Mouse (Mus musculus): ENCODE measurements around the gene 1700003H04Rik. TPM values are rescaled to one million over a fixed set of nuclear protein-coding genes. Genes with fewer than 3 reads are reported as not detected.

1700003H04Rik gene
- not detected in 2 replicates for polyA plus RNA-seq (2016; fragmentation: Nextera tagmentation; extraction: Ambion mirVana)

DNA sequence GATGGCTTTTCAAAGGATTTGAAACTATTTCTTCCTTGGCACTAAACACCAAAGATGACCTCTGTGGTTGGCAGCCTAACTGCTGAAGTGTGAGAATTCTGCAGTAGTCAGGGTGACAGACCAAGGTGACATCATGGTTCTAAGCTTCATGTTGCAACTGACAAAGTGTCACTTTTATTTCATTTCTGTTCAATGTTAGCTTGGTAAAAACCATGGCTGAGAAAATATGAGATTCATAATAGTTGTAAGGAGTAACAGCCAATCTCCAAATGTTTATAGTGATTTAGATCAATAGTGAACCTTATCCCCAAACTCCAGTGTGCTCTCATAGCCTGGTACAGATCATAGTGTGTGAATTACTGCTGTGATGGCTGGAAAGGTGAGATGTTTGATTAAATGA is at the start of gene 1700003H04Rik:
Gene 1700003H04Rik (minus strand): TSS at position 101 of the 400 bp plus-strand sequence.
- Histone ChIP-seq H3K4me3 (no peak within 1 kb of the TSS), H3K4me1 (no peaks in the 10 kb centered on the region)

DNA sequence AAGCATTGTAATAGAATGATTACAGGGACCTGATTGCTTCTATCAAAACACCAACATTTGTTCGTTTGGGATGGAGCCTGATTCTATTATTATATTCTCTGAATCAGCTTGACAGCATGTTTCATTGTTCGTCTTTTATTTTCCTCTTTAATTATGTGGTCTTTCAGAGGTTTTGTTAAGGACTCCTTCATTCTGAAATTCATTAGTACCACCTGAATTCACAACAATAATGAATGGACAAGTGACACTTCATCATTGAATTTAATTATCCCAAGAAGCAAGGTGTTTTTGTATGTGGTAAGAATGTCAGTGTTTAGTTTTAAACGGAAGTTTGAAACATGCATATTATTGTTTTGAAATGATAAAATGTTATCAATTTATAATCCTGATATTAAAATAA is 42.1 kb upstream of the 1700003H04Rik start:
- 79% methylated on average over 3 of the region's 3 CpGs for WGBS
- Histone ChIP-seq H3K27ac (no peak overlapping the region), H3K9me3 (replicated peaks) (no peaks in the 10 kb centered on the region), H3K27me3 (ENCODE audit: low read depth, poor library complexity, severe bottlenecking) (no peaks in the 10 kb centered on the region), H3K4me3 (no peak overlapping the region), H3K4me1 (no peaks in the 10 kb centered on the region), H3K36me3 (no peaks in the 10 kb centered on the region)
- DNase-seq (ENCODE audit: low spot score), result no peak

More for the DNA sequence above, at the start of gene 1700003H04Rik:
- Histone ChIP-seq H3K27ac (no peak within 1 kb of the TSS), H3K9me3 (replicated peaks) (no peaks in the 10 kb centered on the region), H3K36me3 (no peaks in the 10 kb centered on the region), H3K27me3 (ENCODE audit: low read depth, poor library complexity, severe bottlenecking) (no peaks in the 10 kb centered on the region)
- no peak for DNase-seq (ENCODE audit: low spot score)

- Histone ChIP-seq H3K36me3 (no peaks in the 10 kb centered on the region), H3K27me3 (ENCODE audit: low read depth, poor library complexity, severe bottlenecking) (no peaks in the 10 kb centered on the region), H3K4me3 (no peak overlapping the region), H3K9me3 (replicated peaks) (no peaks in the 10 kb centered on the region), H3K27ac (no peak overlapping the region), H3K4me1 (no peaks in the 10 kb centered on the region)
- 80% methylated on average over 1 of the region's 1 CpGs for WGBS
- no peak for DNase-seq (ENCODE audit: low spot score)
Measured at GRCm38 (mm10) chr3:124613287-124613686, 32.4 kb upstream of the 1700003H04Rik start.

GRCm38 (mm10) chr3:124609956-124610355 is 29.1 kb upstream of the 1700003H04Rik start:
- Histone ChIP-seq H3K36me3 (no peaks in the 10 kb centered on the region), H3K4me1 (no peaks in the 10 kb centered on the region), H3K4me3 (no peak overlapping the region), H3K27ac (no peak overlapping the region), H3K9me3 (replicated peaks) (no peaks in the 10 kb centered on the region), H3K27me3 (ENCODE audit: low read depth, poor library complexity, severe bottlenecking) (no peaks in the 10 kb centered on the region)
- no peak for DNase-seq (ENCODE audit: low spot score)

- no peak overlapping the region for H3K27ac ChIP-seq
- H3K4me1 ChIP-seq, result no peaks in the 10 kb centered on the region
- no peak overlapping the region for H3K4me3 ChIP-seq
- H3K36me3 ChIP-seq, result no peaks in the 10 kb centered on the region
- no peak for DNase-seq (ENCODE audit: low spot score)
- no peaks in the 10 kb centered on the region for H3K9me3 ChIP-seq (replicated peaks)
- no peaks in the 10 kb centered on the region for H3K27me3 ChIP-seq (ENCODE audit: low read depth, poor library complexity, severe bottlenecking)
Measured at GRCm38 (mm10) chr3:124606021-124606517, 25.2 kb upstream of the 1700003H04Rik start.

DNA sequence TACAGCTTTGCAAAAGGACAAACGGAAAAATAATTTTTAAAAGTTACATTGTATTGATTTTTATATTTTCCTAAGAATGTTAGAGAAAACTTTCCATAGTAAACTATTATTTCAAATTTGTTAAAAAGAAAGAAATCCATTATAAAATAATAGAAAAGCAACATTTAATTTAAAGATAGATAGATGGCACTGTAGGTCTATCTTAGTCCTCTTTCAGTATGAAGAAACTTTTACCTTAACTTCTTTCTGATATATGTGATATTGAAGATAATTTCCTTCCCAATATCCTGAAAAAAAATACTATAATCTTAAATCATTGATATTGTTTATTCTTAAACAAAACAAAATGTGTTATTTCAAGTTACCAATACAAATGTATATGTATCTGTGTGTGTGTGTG is 24.6 kb upstream of the 1700003H04Rik start:
- Histone ChIP-seq H3K4me3 (no peak overlapping the region), H3K4me1 (no peaks in the 10 kb centered on the region), H3K9me3 (replicated peaks) (no peaks in the 10 kb centered on the region), H3K27ac (no peak overlapping the region), H3K27me3 (ENCODE audit: low read depth, poor library complexity, severe bottlenecking) (no peaks in the 10 kb centered on the region), H3K36me3 (no peaks in the 10 kb centered on the region)
- no peak for DNase-seq (ENCODE audit: low spot score)
- WGBS, result 89% methylated on average over 1 of the region's 1 CpGs

GRCm38 (mm10) chr3:124597789-124598188 is 16.9 kb upstream of the 1700003H04Rik start:
- no peaks in the 10 kb centered on the region for H3K27me3 ChIP-seq (ENCODE audit: low read depth, poor library complexity, severe bottlenecking)
- H3K9me3 ChIP-seq (replicated peaks), result no peaks in the 10 kb centered on the region
- H3K4me1 ChIP-seq, result no peaks in the 10 kb centered on the region
- no peak overlapping the region for H3K27ac ChIP-seq
- H3K4me3 ChIP-seq, result no peak overlapping the region
- no peaks in the 10 kb centered on the region for H3K36me3 ChIP-seq
- DNase-seq (ENCODE audit: low spot score), result no peak

DNA sequence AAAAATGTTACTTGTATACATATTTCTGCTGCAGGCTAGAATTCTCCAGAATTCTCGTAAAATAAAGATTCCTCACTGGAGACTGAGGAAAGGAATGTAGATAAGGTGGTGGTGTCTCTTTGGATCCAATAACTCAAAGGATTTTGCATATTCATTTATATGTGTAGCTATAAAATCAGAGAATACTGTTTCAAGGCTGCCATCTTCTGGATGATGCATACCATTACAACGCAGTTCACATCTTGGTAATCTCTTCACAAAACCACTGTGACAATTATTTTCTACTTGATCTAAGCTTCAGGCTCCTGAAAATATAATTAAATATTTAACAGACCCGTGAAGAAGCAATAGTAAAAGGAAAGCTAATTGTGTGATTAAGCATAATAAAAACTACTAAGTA is 6.6 kb upstream of the 1700003H04Rik start:
- no peak for DNase-seq (ENCODE audit: low spot score)

DNA sequence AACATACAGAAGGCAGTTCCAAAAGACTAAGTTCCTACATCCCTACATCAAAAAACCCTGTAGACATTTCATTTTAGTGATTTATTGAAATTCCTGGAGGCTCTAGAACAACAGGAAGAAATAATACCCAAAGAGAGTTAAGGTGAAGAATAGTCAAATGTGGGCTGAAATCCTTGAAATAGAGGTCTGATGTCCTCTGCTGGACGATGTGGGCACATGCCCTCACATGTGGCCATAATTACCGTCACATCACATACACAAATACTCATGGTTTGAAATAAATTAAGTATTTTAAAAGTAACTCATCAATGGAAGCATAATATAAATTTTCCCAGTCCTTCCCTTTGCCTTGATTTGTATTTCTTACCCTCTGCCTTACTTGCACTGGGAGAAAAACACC is 4.9 kb upstream of the 1700003H04Rik start:
- Histone ChIP-seq H3K27ac (no peak overlapping the region), H3K4me3 (no peak overlapping the region), H3K36me3 (no peaks in the 10 kb centered on the region), H3K4me1 (no peaks in the 10 kb centered on the region), H3K27me3 (ENCODE audit: low read depth, poor library complexity, severe bottlenecking) (no peaks in the 10 kb centered on the region), H3K9me3 (replicated peaks) (no peaks in the 10 kb centered on the region)
- no peak for DNase-seq (ENCODE audit: low spot score)
- WGBS, result 79% methylated on average over 2 of the region's 2 CpGs

More for the DNA sequence above, 6.6 kb upstream of the 1700003H04Rik start:
- Histone ChIP-seq H3K27me3 (ENCODE audit: low read depth, poor library complexity, severe bottlenecking) (no peaks in the 10 kb centered on the region), H3K4me1 (no peaks in the 10 kb centered on the region), H3K36me3 (no peaks in the 10 kb centered on the region), H3K27ac (no peak overlapping the region), H3K4me3 (no peak overlapping the region), H3K9me3 (replicated peaks) (no peaks in the 10 kb centered on the region)
- WGBS, result 29% methylated on average over 3 of the region's 3 CpGs

DNA sequence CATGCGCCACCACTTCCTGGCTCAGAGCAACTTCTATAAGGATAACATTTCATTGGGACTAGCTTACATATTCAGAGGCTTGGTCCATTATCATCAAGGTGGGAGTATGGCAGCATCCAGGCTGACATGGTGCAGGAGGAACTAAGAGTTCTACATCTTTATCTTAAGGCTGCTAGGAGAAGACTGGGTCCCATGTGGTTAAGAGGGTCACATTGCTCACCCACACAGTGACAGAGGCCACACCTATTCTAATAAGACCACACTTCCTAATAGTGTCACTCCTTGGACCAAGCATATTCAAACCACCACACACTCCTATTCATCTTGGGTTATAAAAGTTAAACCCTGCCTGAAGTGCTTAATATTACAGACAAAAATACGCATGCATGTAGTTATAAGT is 23.6 kb downstream of the 1700003H04Rik start:
- no peak for DNase-seq (ENCODE audit: low spot score)
- no peaks in the 10 kb centered on the region for H3K36me3 ChIP-seq
- no peaks in the 10 kb centered on the region for H3K4me1 ChIP-seq
- H3K27me3 ChIP-seq (ENCODE audit: low read depth, poor library complexity, severe bottlenecking), result no peaks in the 10 kb centered on the region
- H3K9me3 ChIP-seq (replicated peaks), result no peaks in the 10 kb centered on the region
- no peak overlapping the region for H3K4me3 ChIP-seq
- no peak overlapping the region for H3K27ac ChIP-seq
- WGBS, result 93% methylated on average over 2 of the region's 2 CpGs

DNA sequence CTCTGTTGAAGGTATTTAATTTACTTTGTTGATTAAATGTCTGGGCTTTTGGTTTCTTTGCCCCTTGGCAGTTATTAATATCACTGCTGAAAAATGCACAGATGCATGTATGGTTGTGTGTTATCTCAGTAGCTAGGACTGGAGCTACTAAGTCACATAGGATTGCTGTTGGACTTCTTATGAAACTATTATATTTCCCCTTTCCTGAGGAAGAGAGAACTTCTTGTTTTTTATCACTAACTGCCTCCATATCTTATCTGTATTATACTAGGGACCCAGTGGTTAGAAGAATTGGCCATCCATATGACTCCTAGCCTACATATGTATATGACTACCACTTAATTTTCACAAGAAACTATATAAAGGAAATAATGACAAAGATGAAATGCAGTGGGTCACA is 24.9 kb downstream of the 1700003H04Rik start:
- Histone ChIP-seq H3K36me3 (no peaks in the 10 kb centered on the region), H3K9me3 (replicated peaks) (no peaks in the 10 kb centered on the region), H3K27ac (no peak overlapping the region), H3K4me1 (no peaks in the 10 kb centered on the region), H3K4me3 (no peak overlapping the region), H3K27me3 (ENCODE audit: low read depth, poor library complexity, severe bottlenecking) (no peaks in the 10 kb centered on the region)
- DNase-seq (ENCODE audit: low spot score), result no peak

DNA sequence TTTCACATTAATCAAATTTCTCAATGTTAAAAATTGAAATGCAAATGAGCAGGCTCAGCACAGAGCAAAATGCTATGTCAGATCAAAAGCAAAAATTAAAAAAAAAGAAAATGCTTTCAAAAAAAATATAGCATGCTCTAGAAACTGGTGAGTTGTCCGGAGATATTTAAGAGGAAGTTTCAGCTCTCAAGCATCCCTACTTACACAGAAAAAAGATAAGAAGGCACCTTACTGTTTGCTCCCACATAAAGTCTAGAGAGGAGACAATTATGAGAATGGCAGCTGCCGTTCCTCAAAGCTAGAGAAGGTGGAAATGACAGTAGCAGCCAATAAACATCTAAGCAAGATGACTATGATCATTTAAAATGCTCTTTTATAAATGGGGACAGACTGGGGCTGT is 25.8 kb downstream of the 1700003H04Rik start:
- Histone ChIP-seq H3K4me1 (no peaks in the 10 kb centered on the region), H3K27ac (no peak overlapping the region), H3K36me3 (no peaks in the 10 kb centered on the region), H3K9me3 (replicated peaks) (no peaks in the 10 kb centered on the region), H3K27me3 (ENCODE audit: low read depth, poor library complexity, severe bottlenecking) (no peaks in the 10 kb centered on the region), H3K4me3 (no peak overlapping the region)
- 89% methylated on average over 2 of the region's 2 CpGs for WGBS
- DNase-seq (ENCODE audit: low spot score), result no peak

DNA sequence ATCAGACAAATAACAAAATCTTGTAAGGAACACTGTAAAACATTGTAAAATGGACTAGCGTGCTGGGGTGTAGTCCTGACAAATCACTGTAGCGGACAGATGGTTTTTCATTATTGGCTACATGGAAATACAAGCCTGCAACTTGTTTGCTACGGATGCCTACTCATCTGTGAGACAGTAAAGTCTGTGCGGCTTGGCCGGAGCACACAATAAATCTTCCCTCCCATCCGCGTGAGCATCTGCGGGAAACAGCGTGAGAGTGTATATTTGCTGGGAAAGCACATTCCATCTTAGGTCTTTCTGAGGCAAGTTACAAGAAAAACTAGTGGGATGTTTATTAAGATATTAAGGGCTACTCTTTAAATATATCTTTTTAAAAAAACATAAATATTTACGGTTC is 32.0 kb downstream of the 1700003H04Rik start:
- Histone ChIP-seq H3K27me3 (ENCODE audit: low read depth, poor library complexity, severe bottlenecking) (no peaks in the 10 kb centered on the region), H3K9me3 (replicated peaks) (no peaks in the 10 kb centered on the region)
- no peak for DNase-seq (ENCODE audit: low spot score)

GRCm38 (mm10) chr3:124538260-124538659 is 42.6 kb downstream of the 1700003H04Rik start:
- no peak for DNase-seq (ENCODE audit: low spot score)
- Histone ChIP-seq H3K9me3 (replicated peaks) (no peaks in the 10 kb centered on the region), H3K4me1 (no peaks in the 10 kb centered on the region), H3K36me3 (no peaks in the 10 kb centered on the region), H3K27me3 (ENCODE audit: low read depth, poor library complexity, severe bottlenecking) (no peaks in the 10 kb centered on the region), H3K4me3 (no peak overlapping the region), H3K27ac (no peak overlapping the region)
- WGBS, result 88% methylated on average over 2 of the region's 2 CpGs

More for the DNA sequence above, 32.0 kb downstream of the 1700003H04Rik start:
- 82% methylated on average over 10 of the region's 10 CpGs for WGBS
- Histone ChIP-seq H3K36me3 (no peaks in the 10 kb centered on the region), H3K27ac (no peak overlapping the region), H3K4me3 (no peak overlapping the region), H3K4me1 (no peaks in the 10 kb centered on the region)

All from limb, embryonic 10.5 days (tissue).